Mouse (Mus musculus) bone marrow macrophage, adult 2 months (primary cell): Measurements from ENCODE around the gene Rps3.

ENCODE experiments used
- CTCF ChIP-seq: IDR thresholded peaks from 2 replicates; pipeline ENCODE4 v1.5.1; 2012; ENCODE audit warnings: low read depth, mild to moderate bottlenecking, low read length, moderate library complexity
- POLR2A ChIP-seq: IDR thresholded peaks from 2 replicates; pipeline ENCODE4 v1.6.1; 2012; ENCODE audit warnings: mild to moderate bottlenecking, low read depth, low read length, borderline replicate concordance

DNA sequence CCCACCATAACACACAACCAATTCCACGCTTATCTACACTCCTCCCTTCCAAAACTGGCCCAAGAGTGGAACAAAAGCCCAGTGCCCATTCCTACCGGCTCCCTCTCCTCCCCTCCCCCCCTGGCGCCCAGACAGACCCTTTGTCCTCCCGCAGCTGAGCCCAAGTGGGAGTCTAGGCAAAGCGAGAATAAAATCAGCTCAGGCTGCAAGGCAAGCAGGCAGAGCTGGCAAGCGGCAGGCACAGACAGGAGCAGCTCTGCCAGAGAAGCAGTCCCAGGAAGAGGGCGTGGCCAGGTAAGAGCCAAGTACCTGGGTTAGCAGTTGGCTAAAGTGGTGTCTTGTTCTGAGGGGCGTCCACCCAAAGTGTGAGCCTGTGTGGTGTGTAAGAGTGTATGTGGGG is 17.7 kb downstream of the Rps3 start, which contains the start of gene Klhl35:
- TF ChIP-seq CTCF = no peak
- TF ChIP-seq POLR2A = no peak
